Mouse (Mus musculus) layer of hippocampus, adult 8-10 months (tissue): ENCODE results near the gene Pgap3. TPM values are rescaled to one million over a fixed set of nuclear protein-coding genes. Genes with fewer than 3 reads are reported as not detected.

ENCODE experiments used
- DNase-seq, 2 experiments: peaks; one replicate each; pipeline ENCODE4 v3.0.0; 2022; ENCODE audit warnings: low spot score in 2 of 2
- total RNA-seq, 4 experiments: library from RNA; stranded (reverse); gene quantifications; 2 replicates each; pipeline ENCODE4 v1.2.4; 2022

Pgap3 gene
- total RNA-seq, 4 experiments from 2014 or later: 8.7 to 11.7 (median 9.6) TPM

- DNase-seq: no peak
Measured at GRCm38 (mm10) chr11:98357396-98358160, 42.7 kb downstream of the Pgap3 start.

- DNase-seq: no peak
Measured at GRCm38 (mm10) chr11:98356625-98357394, 43.5 kb downstream of the Pgap3 start.

- peak in 1 of 2 experiments; percentile 59 for DNase-seq
Measured at GRCm38 (mm10) chr11:98355732-98356299, 44.5 kb downstream of the Pgap3 start.

- DNase-seq: no peak
Measured at GRCm38 (mm10) chr11:98354445-98354844, 45.8 kb downstream of the Pgap3 start.

- DNase-seq: peak; percentile 61 to 76
Measured at GRCm38 (mm10) chr11:98353651-98354211, 46.6 kb downstream of the Pgap3 start.

GRCm38 (mm10) chr11:98352272-98352990 is 47.9 kb downstream of the Pgap3 start:
- DNase-seq: no peak

GRCm38 (mm10) chr11:98349308-98349707 is 51.0 kb downstream of the Pgap3 start:
- no peak for DNase-seq

GRCm38 (mm10) chr11:98348083-98348961 is 52.0 kb downstream of the Pgap3 start, which contains the start of gene Ppp1r1b:
TSS of gene Ppp1r1b (plus strand) at chr11:98348404.
- DNase-seq: no peak

GRCm38 (mm10) chr11:98347385-98348082 is 52.8 kb downstream of the Pgap3 start:
- no peak for DNase-seq

- DNase-seq: no peak
Measured at GRCm38 (mm10) chr11:98346168-98346567, 54.1 kb downstream of the Pgap3 start.

- DNase-seq: peak; percentile 73 to 83
Measured at GRCm38 (mm10) chr11:98345253-98345652, 55.0 kb downstream of the Pgap3 start.

- peak; percentile 89 to 99 for DNase-seq
Measured at GRCm38 (mm10) chr11:98342000-98342945, 58.0 kb downstream of the Pgap3 start.

- no peak for DNase-seq
Measured at GRCm38 (mm10) chr11:98341174-98341573, 59.1 kb downstream of the Pgap3 start.

- DNase-seq: no peak
Measured at GRCm38 (mm10) chr11:98340597-98340996, 59.7 kb downstream of the Pgap3 start.

- DNase-seq: no peak
Measured at GRCm38 (mm10) chr11:98339679-98340287, 60.5 kb downstream of the Pgap3 start.

GRCm38 (mm10) chr11:98339071-98339501 is 61.2 kb downstream of the Pgap3 start:
- DNase-seq: no peak
